Mouse (Mus musculus): ENCODE data around the gene Gls. TPM values are rescaled to one million over a fixed set of nuclear protein-coding genes. Genes with fewer than 3 reads are reported as not detected.

The Gls gene
- polyA plus RNA-seq, 1 experiment: 9.8 TPM

GRCm38 (mm10) chr1:52248899-52249556 lies 16.0 kb upstream of the Gls start:
- Histone ChIP-seq H3K27me3 (ENCODE audit: control insufficient read depth, insufficient read depth, low read length) (no peaks in the 10 kb centered on the region), H3K4me3 (ENCODE audit: extremely low read depth, insufficient read depth, insufficient read length) (no peak overlapping the region), H3K4me1 (ENCODE audit: control insufficient read depth, insufficient read depth, insufficient read length) (no peaks in the 10 kb centered on the region), H3K36me3 (ENCODE audit: control insufficient read depth, insufficient read depth, low read length) (no peaks in the 10 kb centered on the region), H3K27ac (ENCODE audit: insufficient read depth, low read length) (no peak overlapping the region)
- WGBS: 89% methylated on average over 3 of the region's 3 CpGs
- TF ChIP-seq POLR2A (IDR thresholded peaks at IDR 0.05; ENCODE audit: low read depth, low read length) (no peak), CTCF (IDR thresholded peaks at IDR 0.05; ENCODE audit: extremely low read depth, insufficient read depth, insufficient read length, insufficient replicate concordance) (no peak)
- DNase-seq (ENCODE audit: low read depth in 1 of 2, low spot score in 2 of 2): no peak

- 92% methylated on average over 3 of the region's 3 CpGs for WGBS
- no peak for DNase-seq (ENCODE audit: low read depth in 1 of 2, low spot score in 2 of 2)
- no peak overlapping the region for H3K27ac ChIP-seq (ENCODE audit: insufficient read depth, low read length)
- no peaks in the 10 kb centered on the region for H3K4me1 ChIP-seq (ENCODE audit: control insufficient read depth, insufficient read depth, insufficient read length)
- no peaks in the 10 kb centered on the region for H3K36me3 ChIP-seq (ENCODE audit: control insufficient read depth, insufficient read depth, low read length)
- no peak for TF ChIP-seq CTCF (IDR thresholded peaks at IDR 0.05; ENCODE audit: extremely low read depth, insufficient read depth, insufficient read length, insufficient replicate concordance)
- TF ChIP-seq POLR2A (IDR thresholded peaks at IDR 0.05; ENCODE audit: low read depth, low read length): no peak
- H3K4me3 ChIP-seq (ENCODE audit: extremely low read depth, insufficient read depth, insufficient read length): no peak overlapping the region
- H3K27me3 ChIP-seq (ENCODE audit: control insufficient read depth, insufficient read depth, low read length): no peaks in the 10 kb centered on the region
Measured at GRCm38 (mm10) chr1:52242270-52242669, 9.2 kb upstream of the Gls start.

- no peaks in the 10 kb centered on the region for H3K27me3 ChIP-seq (ENCODE audit: control insufficient read depth, insufficient read depth, low read length)
- TF ChIP-seq CTCF (IDR thresholded peaks at IDR 0.05; ENCODE audit: extremely low read depth, insufficient read depth, insufficient read length, insufficient replicate concordance): no peak
- TF ChIP-seq POLR2A (IDR thresholded peaks at IDR 0.05; ENCODE audit: low read depth, low read length): no peak
- peak overlapping the region; percentile 95 for H3K27ac ChIP-seq (ENCODE audit: insufficient read depth, low read length)
- under 1% methylated on average over 44 of the region's 57 CpGs for WGBS
- H3K4me3 ChIP-seq (ENCODE audit: extremely low read depth, insufficient read depth, insufficient read length): peak overlapping the region; percentile 89
- H3K4me1 ChIP-seq (ENCODE audit: control insufficient read depth, insufficient read depth, insufficient read length): peaks cover 7% of the 10 kb centered on the region
- H3K36me3 ChIP-seq (ENCODE audit: control insufficient read depth, insufficient read depth, low read length): no peaks in the 10 kb centered on the region
- no peak for DNase-seq (ENCODE audit: low read depth in 1 of 2, low spot score in 2 of 2)
Measured at GRCm38 (mm10) chr1:52232766-52233140, 279 bp downstream of the Gls start.

GRCm38 (mm10) chr1:52231939-52232765 lies 880 bp downstream of the Gls start:
- Histone ChIP-seq H3K4me1 (ENCODE audit: control insufficient read depth, insufficient read depth, insufficient read length) (peaks cover 9% of the 10 kb centered on the region), H3K4me3 (ENCODE audit: extremely low read depth, insufficient read depth, insufficient read length) (peak overlapping the region; percentile 89), H3K27me3 (ENCODE audit: control insufficient read depth, insufficient read depth, low read length) (no peaks in the 10 kb centered on the region), H3K36me3 (ENCODE audit: control insufficient read depth, insufficient read depth, low read length) (no peaks in the 10 kb centered on the region), H3K27ac (ENCODE audit: insufficient read depth, low read length) (peak overlapping the region; percentile 95)
- TF ChIP-seq CTCF (IDR thresholded peaks at IDR 0.05; ENCODE audit: extremely low read depth, insufficient read depth, insufficient read length, insufficient replicate concordance): no peak
- no peak; the same call in 1 of the 2 replicates for TF ChIP-seq POLR2A (IDR thresholded peaks at IDR 0.05; ENCODE audit: low read depth, low read length)
- peak; percentile 41 to 79 for DNase-seq (ENCODE audit: low read depth in 1 of 2, low spot score in 2 of 2)
- under 1% methylated on average over 57 of the region's 69 CpGs for WGBS

- Histone ChIP-seq H3K4me1 (ENCODE audit: control insufficient read depth, insufficient read depth, insufficient read length) (peaks cover 15% of the 10 kb centered on the region), H3K36me3 (ENCODE audit: control insufficient read depth, insufficient read depth, low read length) (no peaks in the 10 kb centered on the region), H3K4me3 (ENCODE audit: extremely low read depth, insufficient read depth, insufficient read length) (no peak overlapping the region), H3K27ac (ENCODE audit: insufficient read depth, low read length) (no peak overlapping the region), H3K27me3 (ENCODE audit: control insufficient read depth, insufficient read depth, low read length) (no peaks in the 10 kb centered on the region)
- no peak for DNase-seq (ENCODE audit: low read depth in 1 of 2, low spot score in 2 of 2)
- 36% methylated on average over 1 of the region's 1 CpGs for WGBS
- no peak for TF ChIP-seq CTCF (IDR thresholded peaks at IDR 0.05; ENCODE audit: extremely low read depth, insufficient read depth, insufficient read length, insufficient replicate concordance)
- TF ChIP-seq POLR2A (IDR thresholded peaks at IDR 0.05; ENCODE audit: low read depth, low read length): no peak
Measured at GRCm38 (mm10) chr1:52230404-52230803, 2.6 kb downstream of the Gls start.

- no peak for DNase-seq (ENCODE audit: low read depth in 1 of 2, low spot score in 2 of 2)
- TF ChIP-seq CTCF (IDR thresholded peaks at IDR 0.05; ENCODE audit: extremely low read depth, insufficient read depth, insufficient read length, insufficient replicate concordance) (no peak), POLR2A (IDR thresholded peaks at IDR 0.05; ENCODE audit: low read depth, low read length) (no peak)
- no peak overlapping the region for H3K27ac ChIP-seq (ENCODE audit: insufficient read depth, low read length)
- H3K4me1 ChIP-seq (ENCODE audit: control insufficient read depth, insufficient read depth, insufficient read length): peaks cover 15% of the 10 kb centered on the region
- no peaks in the 10 kb centered on the region for H3K27me3 ChIP-seq (ENCODE audit: control insufficient read depth, insufficient read depth, low read length)
- H3K4me3 ChIP-seq (ENCODE audit: extremely low read depth, insufficient read depth, insufficient read length): no peak overlapping the region
- no peaks in the 10 kb centered on the region for H3K36me3 ChIP-seq (ENCODE audit: control insufficient read depth, insufficient read depth, low read length)
- 70% methylated on average over 6 of the region's 6 CpGs for WGBS
Measured at GRCm38 (mm10) chr1:52228178-52228577, 4.9 kb downstream of the Gls start.

- no peak for DNase-seq (ENCODE audit: low read depth in 1 of 2, low spot score in 2 of 2)
- Histone ChIP-seq H3K4me3 (ENCODE audit: extremely low read depth, insufficient read depth, insufficient read length) (no peak overlapping the region), H3K27ac (ENCODE audit: insufficient read depth, low read length) (no peak overlapping the region), H3K36me3 (ENCODE audit: control insufficient read depth, insufficient read depth, low read length) (no peaks in the 10 kb centered on the region), H3K27me3 (ENCODE audit: control insufficient read depth, insufficient read depth, low read length) (no peaks in the 10 kb centered on the region), H3K4me1 (ENCODE audit: control insufficient read depth, insufficient read depth, insufficient read length) (peaks cover 17% of the 10 kb centered on the region)
- TF ChIP-seq CTCF (IDR thresholded peaks at IDR 0.05; ENCODE audit: extremely low read depth, insufficient read depth, insufficient read length, insufficient replicate concordance) (no peak), POLR2A (IDR thresholded peaks at IDR 0.05; ENCODE audit: low read depth, low read length) (no peak)
Measured at GRCm38 (mm10) chr1:52226416-52226815, 6.6 kb downstream of the Gls start.

All from spleen, adult 2 months (tissue).